Mouse (Mus musculus) splenic B cell, adult 2 months (primary cell): ENCODE results near the gene Sypl.

Experiments used
- DNase-seq: peaks from one replicate; pipeline ENCODE4 v3.0.0-alpha.2; 2011; ENCODE audit warnings: low read depth, low spot score
- H3K27me3 ChIP-seq: 2 replicates; pipeline ENCODE4 v1.6.1; 2012; ENCODE audit warnings: mild to moderate bottlenecking, low read length, moderate library complexity, mixed read lengths; ENCODE audit not compliant: control insufficient read depth, poor library complexity, insufficient read depth, severe bottlenecking
- H3K36me3 ChIP-seq: 2 replicates; pipeline ENCODE4 v1.6.1; 2012; ENCODE audit warnings: mild to moderate bottlenecking, low read length, moderate library complexity, mixed read lengths; ENCODE audit not compliant: control insufficient read depth, poor library complexity, insufficient read depth, severe bottlenecking

The Sypl gene

GRCm38 (mm10) chr12:32927231-32927835, 26.4 kb upstream of the Sypl start:
- DNase-seq = no peak
- Histone ChIP-seq H3K36me3 (no peaks in the 10 kb centered on the region), H3K27me3 (no peaks in the 10 kb centered on the region)

- DNase-seq = no peak
- Histone ChIP-seq H3K36me3 (no peaks in the 10 kb centered on the region), H3K27me3 (no peaks in the 10 kb centered on the region)
These were observed 25.5 kb upstream of the Sypl start for GRCm38 (mm10) chr12:32928180-32928579.

GRCm38 (mm10) chr12:32929831-32930513, 23.7 kb upstream of the Sypl start:
- no peak for DNase-seq
- Histone ChIP-seq H3K27me3 (no peaks in the 10 kb centered on the region), H3K36me3 (no peaks in the 10 kb centered on the region)

GRCm38 (mm10) chr12:32930566-32930965, 23.1 kb upstream of the Sypl start:
- Histone ChIP-seq H3K36me3 (no peaks in the 10 kb centered on the region), H3K27me3 (no peaks in the 10 kb centered on the region)
- no peak for DNase-seq

- H3K36me3 ChIP-seq = no peaks in the 10 kb centered on the region
- DNase-seq = no peak
These were observed 17.3 kb upstream of the Sypl start for GRCm38 (mm10) chr12:32936246-32936946.

GRCm38 (mm10) chr12:32941141-32941540, 12.6 kb upstream of the Sypl start:
- no peaks in the 10 kb centered on the region for H3K36me3 ChIP-seq
- DNase-seq = no peak
- no peaks in the 10 kb centered on the region for H3K27me3 ChIP-seq

More at GRCm38 (mm10) chr12:32936246-32936946, 17.3 kb upstream of the Sypl start:
- no peaks in the 10 kb centered on the region for H3K27me3 ChIP-seq

- no peak for DNase-seq
- H3K36me3 ChIP-seq = no peaks in the 10 kb centered on the region
- H3K27me3 ChIP-seq = no peaks in the 10 kb centered on the region
These were observed 10.3 kb upstream of the Sypl start for GRCm38 (mm10) chr12:32943347-32943746.

- Histone ChIP-seq H3K27me3 (no peaks in the 10 kb centered on the region), H3K36me3 (no peaks in the 10 kb centered on the region)
- no peak for DNase-seq
These were observed 9.7 kb upstream of the Sypl start for GRCm38 (mm10) chr12:32943951-32944350.

GRCm38 (mm10) chr12:32944884-32945454, 8.7 kb upstream of the Sypl start:
- H3K27me3 ChIP-seq = no peaks in the 10 kb centered on the region
- no peak for DNase-seq
- H3K36me3 ChIP-seq = no peaks in the 10 kb centered on the region

GRCm38 (mm10) chr12:32946376-32946775, 7.3 kb upstream of the Sypl start:
- no peaks in the 10 kb centered on the region for H3K27me3 ChIP-seq
- no peaks in the 10 kb centered on the region for H3K36me3 ChIP-seq
- DNase-seq = no peak

GRCm38 (mm10) chr12:32952416-32952815, 1.3 kb upstream of the Sypl start:
- Histone ChIP-seq H3K27me3 (no peaks in the 10 kb centered on the region), H3K36me3 (no peaks in the 10 kb centered on the region)
- peak; percentile 80 for DNase-seq

- DNase-seq = peak; percentile 26
- Histone ChIP-seq H3K36me3 (no peaks in the 10 kb centered on the region), H3K27me3 (no peaks in the 10 kb centered on the region)
These were observed 625 bp upstream of the Sypl start for GRCm38 (mm10) chr12:32953066-32953465.

- no peaks in the 10 kb centered on the region for H3K36me3 ChIP-seq
- H3K27me3 ChIP-seq = no peaks in the 10 kb centered on the region
- peak; percentile 87 for DNase-seq
These were observed 728 bp downstream of the Sypl start for GRCm38 (mm10) chr12:32954216-32955021.

- DNase-seq = no peak
- H3K27me3 ChIP-seq = no peaks in the 10 kb centered on the region
- no peaks in the 10 kb centered on the region for H3K36me3 ChIP-seq
These were observed 1.3 kb downstream of the Sypl start for GRCm38 (mm10) chr12:32955037-32955436.
